Mouse (Mus musculus): ENCODE data around the gene Sema6b. TPM values are rescaled to one million over a fixed set of nuclear protein-coding genes. Genes with fewer than 3 reads are reported as not detected.

Gene Sema6b
- polyA plus RNA-seq, 1 experiment from 2014 or later = 19.2 TPM

- H3K27me3 ChIP-seq = no peaks in the 10 kb centered on the region
- H3K9ac ChIP-seq = peak overlapping the region; percentile 45
- H3K4me3 ChIP-seq = peak overlapping the region; percentile 50
- H3K27ac ChIP-seq (replicated peaks) = no peak overlapping the region
- peaks cover 45% of the 10 kb centered on the region for H3K4me1 ChIP-seq (replicated peaks)
- H3K4me2 ChIP-seq = peak overlapping the region; percentile 82
- H3K36me3 ChIP-seq = no peaks in the 10 kb centered on the region
- peak; percentile 57 for ATAC-seq (ENCODE audit: low FRiP score, low read depth)
- WGBS = under 1% methylated on average over 45 of the region's 47 CpGs
- no peaks in the 10 kb centered on the region for H3K9me3 ChIP-seq
Measured at GRCm38 (mm10) chr17:56141702-56142605, 1.8 kb upstream of the Sema6b start.

- H3K9me3 ChIP-seq = no peaks in the 10 kb centered on the region
- peak; percentile 8 for ATAC-seq (ENCODE audit: low FRiP score, low read depth)
- peak overlapping the region; percentile 82 for H3K4me2 ChIP-seq
- no peaks in the 10 kb centered on the region for H3K27me3 ChIP-seq
- H3K36me3 ChIP-seq = no peaks in the 10 kb centered on the region
- H3K4me1 ChIP-seq (replicated peaks) = peaks cover 55% of the 10 kb centered on the region
- peak overlapping the region; percentile 82 for H3K27ac ChIP-seq (replicated peaks)
- peak overlapping the region; percentile 73 for H3K4me3 ChIP-seq
- 6% methylated on average over 19 of the region's 21 CpGs for WGBS
- H3K9ac ChIP-seq = peak overlapping the region; percentile 80
Measured at GRCm38 (mm10) chr17:56139355-56139754, 788 bp downstream of the Sema6b start.

- WGBS = 19% methylated on average over 25 of the region's 25 CpGs
- Histone ChIP-seq H3K27me3 (no peaks in the 10 kb centered on the region), H3K9me3 (no peaks in the 10 kb centered on the region), H3K36me3 (no peaks in the 10 kb centered on the region), H3K27ac (replicated peaks) (no peak overlapping the region), H3K4me3 (peak overlapping the region; percentile 73), H3K9ac (0 out of 2 replicates have a peak overlapping the region, but pooled peaks have one; percentile 80), H3K4me1 (replicated peaks) (peaks cover 66% of the 10 kb centered on the region), H3K4me2 (peak overlapping the region; percentile 82)
- ATAC-seq (ENCODE audit: low FRiP score, low read depth) = no peak
Measured at GRCm38 (mm10) chr17:56137839-56138613, 2.1 kb downstream of the Sema6b start.

GRCm38 (mm10) chr17:56136558-56136957 lies 3.6 kb downstream of the Sema6b start:
- Histone ChIP-seq H3K36me3 (no peaks in the 10 kb centered on the region), H3K27me3 (no peaks in the 10 kb centered on the region)
- WGBS = 89% methylated on average over 7 of the region's 7 CpGs

GRCm38 (mm10) chr17:56134463-56134971 lies 5.6 kb downstream of the Sema6b start:
- WGBS = 2% methylated on average over 27 of the region's 27 CpGs
- Histone ChIP-seq H3K4me2 (peak overlapping the region; percentile 44), H3K4me1 (replicated peaks) (peaks cover 47% of the 10 kb centered on the region), H3K9me3 (no peaks in the 10 kb centered on the region), H3K4me3 (peak overlapping the region; percentile 15), H3K36me3 (peaks cover 16% of the 10 kb centered on the region), H3K9ac (no peak overlapping the region), H3K27ac (replicated peaks) (no peak overlapping the region), H3K27me3 (no peaks in the 10 kb centered on the region)
- no peak for ATAC-seq (ENCODE audit: low FRiP score, low read depth)

More at GRCm38 (mm10) chr17:56136558-56136957, 3.6 kb downstream of the Sema6b start:
- ATAC-seq (ENCODE audit: low FRiP score, low read depth) = no peak
- no peak overlapping the region for H3K4me3 ChIP-seq
- no peak overlapping the region for H3K27ac ChIP-seq (replicated peaks)
- no peak overlapping the region for H3K9ac ChIP-seq
- no peaks in the 10 kb centered on the region for H3K9me3 ChIP-seq
- H3K4me1 ChIP-seq (replicated peaks) = peaks cover 56% of the 10 kb centered on the region
- H3K4me2 ChIP-seq = no peak overlapping the region

GRCm38 (mm10) chr17:56133457-56134363 lies 6.4 kb downstream of the Sema6b start:
- Histone ChIP-seq H3K4me1 (replicated peaks) (peaks cover 41% of the 10 kb centered on the region), H3K36me3 (peaks cover 24% of the 10 kb centered on the region), H3K9me3 (no peaks in the 10 kb centered on the region), H3K27me3 (no peaks in the 10 kb centered on the region), H3K27ac (replicated peaks) (0 out of 2 replicates have a peak overlapping the region, but pooled peaks have one; percentile 18), H3K4me2 (peak overlapping the region; percentile 44), H3K4me3 (peak overlapping the region; percentile 15; the same call in 1 of the 2 replicates), H3K9ac (no peak overlapping the region)
- ATAC-seq (ENCODE audit: low FRiP score, low read depth) = peak; percentile 28; the same call in 1 of the 2 replicates
- WGBS = 22% methylated on average over 20 of the region's 21 CpGs

GRCm38 (mm10) chr17:56132661-56133060 lies 7.5 kb downstream of the Sema6b start:
- no peak for ATAC-seq (ENCODE audit: low FRiP score, low read depth)
- Histone ChIP-seq H3K27ac (replicated peaks) (no peak overlapping the region), H3K4me3 (no peak overlapping the region), H3K9ac (no peak overlapping the region), H3K4me2 (no peak overlapping the region), H3K36me3 (peaks cover 32% of the 10 kb centered on the region), H3K4me1 (replicated peaks) (peaks cover 31% of the 10 kb centered on the region), H3K9me3 (no peaks in the 10 kb centered on the region), H3K27me3 (no peaks in the 10 kb centered on the region)
- 4% methylated on average over 14 of the region's 14 CpGs for WGBS

- Histone ChIP-seq H3K4me2 (no peak overlapping the region), H3K9ac (no peak overlapping the region), H3K36me3 (peaks cover 40% of the 10 kb centered on the region), H3K4me3 (no peak overlapping the region), H3K4me1 (replicated peaks) (peaks cover 22% of the 10 kb centered on the region), H3K27me3 (no peaks in the 10 kb centered on the region), H3K9me3 (no peaks in the 10 kb centered on the region), H3K27ac (replicated peaks) (no peak overlapping the region)
- 36% methylated on average over 7 of the region's 7 CpGs for WGBS
- no peak for ATAC-seq (ENCODE audit: low FRiP score, low read depth)
Measured at GRCm38 (mm10) chr17:56131814-56132213, 8.3 kb downstream of the Sema6b start.

GRCm38 (mm10) chr17:56131136-56131535 lies 9.0 kb downstream of the Sema6b start:
- Histone ChIP-seq H3K36me3 (peaks cover 47% of the 10 kb centered on the region), H3K9me3 (no peaks in the 10 kb centered on the region), H3K9ac (no peak overlapping the region), H3K27me3 (no peaks in the 10 kb centered on the region), H3K4me1 (replicated peaks) (peaks cover 22% of the 10 kb centered on the region), H3K27ac (replicated peaks) (no peak overlapping the region), H3K4me2 (no peak overlapping the region), H3K4me3 (no peak overlapping the region)
- 92% methylated on average over 10 of the region's 10 CpGs for WGBS
- no peak for ATAC-seq (ENCODE audit: low FRiP score, low read depth)

- H3K27ac ChIP-seq (replicated peaks) = no peak overlapping the region
- H3K9ac ChIP-seq = no peak overlapping the region
- no peak overlapping the region for H3K4me3 ChIP-seq
- no peak for ATAC-seq (ENCODE audit: low FRiP score, low read depth)
- H3K4me2 ChIP-seq = no peak overlapping the region
- peaks cover 65% of the 10 kb centered on the region for H3K36me3 ChIP-seq
- 84% methylated on average over 15 of the region's 15 CpGs for WGBS
- 0 out of 2 replicates have a peak, but pooled peaks cover 3% of the 10 kb centered on the region for H3K4me1 ChIP-seq (replicated peaks)
- H3K9me3 ChIP-seq = no peaks in the 10 kb centered on the region
- H3K27me3 ChIP-seq = peaks cover 16% of the 10 kb centered on the region
Measured at GRCm38 (mm10) chr17:56128246-56128645, 11.9 kb downstream of the Sema6b start.

GRCm38 (mm10) chr17:56126175-56126574 lies 14.0 kb downstream of the Sema6b start:
- no peak overlapping the region for H3K27ac ChIP-seq (replicated peaks)
- 77% methylated on average over 11 of the region's 11 CpGs for WGBS
- no peak for ATAC-seq (ENCODE audit: low FRiP score, low read depth)
- no peak overlapping the region for H3K9ac ChIP-seq
- peaks cover 72% of the 10 kb centered on the region for H3K36me3 ChIP-seq
- H3K4me1 ChIP-seq (replicated peaks) = no peaks in the 10 kb centered on the region
- peaks cover 36% of the 10 kb centered on the region for H3K27me3 ChIP-seq
- no peak overlapping the region for H3K4me3 ChIP-seq
- H3K9me3 ChIP-seq = peaks cover 10% of the 10 kb centered on the region; the same call in 1 of the 2 replicates
- H3K4me2 ChIP-seq = no peak overlapping the region
